Mouse (Mus musculus) C2C12 (cell line): ENCODE data around the gene Aff3. TPM values are rescaled to one million over a fixed set of nuclear protein-coding genes. Genes with fewer than 3 reads are reported as not detected.

ENCODE experiments used
- H3K27me3 ChIP-seq: one replicate; pipeline ENCODE4 v1.6.1; 2011; ENCODE audit not compliant: control insufficient read depth, insufficient read depth, insufficient read length
- H3K36me3 ChIP-seq: one replicate; pipeline ENCODE4 v1.6.1; 2011; ENCODE audit not compliant: control insufficient read depth, insufficient read depth
- H3K4me3 ChIP-seq: one replicate; pipeline ENCODE4 v1.5.1; 2011; ENCODE audit warnings: mild to moderate bottlenecking, control low read depth; ENCODE audit not compliant: poor library complexity, insufficient read depth, severe bottlenecking
- H3K79me2 ChIP-seq: one replicate; pipeline ENCODE4 v1.6.1; 2011; ENCODE audit not compliant: control insufficient read depth, insufficient read depth
- H3K79me3 ChIP-seq: one replicate; pipeline ENCODE4 v1.6.1; 2011; ENCODE audit warnings: low read depth, control low read depth
- H3ac ChIP-seq: one replicate; pipeline ENCODE3; 2011; ENCODE audit warnings: low read depth; ENCODE audit not compliant: control insufficient read depth, insufficient read length
- CEBPB ChIP-seq: IDR thresholded peaks from one replicate; pipeline ENCODE4 v1.6.1; 2011; ENCODE audit warnings: low read depth, mild to moderate bottlenecking, control low read depth, moderate library complexity
- CTCF ChIP-seq: IDR thresholded peaks from one replicate; pipeline ENCODE4 v1.5.1; 2011; ENCODE audit not compliant: control insufficient read depth, insufficient read depth, insufficient read length
- FOSL1 ChIP-seq: IDR thresholded peaks from one replicate; pipeline ENCODE4 v1.8.0; 2011; ENCODE audit warnings: mild to moderate bottlenecking, low read length; ENCODE audit not compliant: poor library complexity, insufficient read depth, severe bottlenecking
- MAX ChIP-seq: IDR thresholded peaks from one replicate; pipeline ENCODE4 v1.6.1; 2011; ENCODE audit warnings: mild to moderate bottlenecking, control low read depth
- MYOD1 ChIP-seq: IDR thresholded peaks from one replicate; pipeline ENCODE4 v1.6.1; 2011; ENCODE audit warnings: low read depth; ENCODE audit not compliant: control insufficient read depth, insufficient read length
- MYOG ChIP-seq: IDR thresholded peaks from one replicate; pipeline ENCODE4 v1.6.1; 2011; ENCODE audit not compliant: control insufficient read depth, insufficient read length; ENCODE audit errors: extremely low read depth
- USF1 ChIP-seq: IDR thresholded peaks from one replicate; pipeline ENCODE4 v1.6.1; 2011; ENCODE audit warnings: low read depth, mild to moderate bottlenecking, control low read depth, moderate library complexity
- polyA plus RNA-seq: library from polyadenylated mRNA; unstranded; fragments of >200 nt; fragmentation: generic; extraction: Trizol; gene quantifications from one replicate; pipeline ENCODE4 v1.2.1, GENCODE M21; 2012; ENCODE audit warnings: missing spikeins

Gene Aff3
- polyA plus RNA-seq, 1 experiment: not detected

GRCm38 (mm10) chr1:38398566-38398965 lies 266.2 kb downstream of the Aff3 start:
- no peaks in the 10 kb centered on the region for H3K79me2 ChIP-seq
- no peaks in the 10 kb centered on the region for H3K27me3 ChIP-seq
- TF ChIP-seq USF1: no peak
- no peaks in the 10 kb centered on the region for H3K36me3 ChIP-seq
- H3K4me3 ChIP-seq: no peak overlapping the region
- H3K79me3 ChIP-seq: no peaks in the 10 kb centered on the region
- no peak overlapping the region for H3ac ChIP-seq

- Histone ChIP-seq H3K4me3 (no peak overlapping the region), H3K79me2 (no peaks in the 10 kb centered on the region), H3K79me3 (no peaks in the 10 kb centered on the region), H3ac (no peak overlapping the region), H3K36me3 (no peaks in the 10 kb centered on the region), H3K27me3 (peaks cover 9% of the 10 kb centered on the region)
- no peak for TF ChIP-seq CTCF
- no peak for TF ChIP-seq FOSL1
- TF ChIP-seq USF1: no peak
- TF ChIP-seq MYOG: no peak
- no peak for TF ChIP-seq MAX
- no peak for TF ChIP-seq MYOD1
- TF ChIP-seq CEBPB: no peak
Measured at GRCm38 (mm10) chr1:38395194-38395681, 269.5 kb downstream of the Aff3 start.

- TF ChIP-seq MAX (no peak), MYOD1 (no peak), CEBPB (no peak), MYOG (no peak), FOSL1 (no peak), CTCF (no peak), USF1 (no peak)
- Histone ChIP-seq H3K27me3 (peaks cover 14% of the 10 kb centered on the region), H3K79me3 (no peaks in the 10 kb centered on the region), H3ac (no peak overlapping the region), H3K4me3 (no peak overlapping the region), H3K36me3 (no peaks in the 10 kb centered on the region), H3K79me2 (no peaks in the 10 kb centered on the region)
Measured at GRCm38 (mm10) chr1:38394493-38394892, 270.3 kb downstream of the Aff3 start.

- Histone ChIP-seq H3K4me3 (no peak overlapping the region), H3ac (no peak overlapping the region), H3K79me2 (no peaks in the 10 kb centered on the region), H3K36me3 (no peaks in the 10 kb centered on the region), H3K27me3 (peaks cover 23% of the 10 kb centered on the region), H3K79me3 (no peaks in the 10 kb centered on the region)
- no peak for TF ChIP-seq MYOG
- no peak for TF ChIP-seq CTCF
- no peak for TF ChIP-seq MYOD1
- TF ChIP-seq MAX: no peak
- no peak for TF ChIP-seq CEBPB
- TF ChIP-seq USF1: no peak
- TF ChIP-seq FOSL1: no peak
Measured at GRCm38 (mm10) chr1:38393516-38393915, 271.2 kb downstream of the Aff3 start.

- Histone ChIP-seq H3ac (no peak overlapping the region), H3K36me3 (no peaks in the 10 kb centered on the region), H3K79me2 (no peaks in the 10 kb centered on the region), H3K27me3 (peaks cover 26% of the 10 kb centered on the region), H3K79me3 (no peaks in the 10 kb centered on the region), H3K4me3 (no peak overlapping the region)
- peak; percentile 20 for TF ChIP-seq CTCF
- no peak for TF ChIP-seq FOSL1
Measured at GRCm38 (mm10) chr1:38392928-38393327, 271.8 kb downstream of the Aff3 start.

GRCm38 (mm10) chr1:38390886-38391249 lies 273.9 kb downstream of the Aff3 start:
- Histone ChIP-seq H3K79me2 (no peaks in the 10 kb centered on the region), H3ac (no peak overlapping the region), H3K79me3 (no peaks in the 10 kb centered on the region), H3K36me3 (no peaks in the 10 kb centered on the region), H3K4me3 (no peak overlapping the region), H3K27me3 (peaks cover 26% of the 10 kb centered on the region)
- TF ChIP-seq FOSL1 (no peak), MYOG (no peak), USF1 (no peak), MYOD1 (no peak), CTCF (no peak), MAX (no peak), CEBPB (no peak)
